Mouse (Mus musculus): Measurements from ENCODE around the gene Ucn. TPM values are rescaled to one million over a fixed set of nuclear protein-coding genes. Genes with fewer than 3 reads are reported as not detected.
A peak's percentile ranks its signal among the peaks of the same experiment; 100 is the strongest.

The Ucn gene
- polyA plus RNA-seq, 1 experiment, result not detected

- DNase-seq, result peak; percentile 31
- no peak for TF ChIP-seq CTCF (IDR thresholded peaks at IDR 0.05; ENCODE audit: insufficient read depth, low read length)
- TF ChIP-seq POLR2A (IDR thresholded peaks at IDR 0.05; ENCODE audit: borderline replicate concordance, extremely low read depth, low read depth, low read length), result no peak
- no peak overlapping the region for H3K4me3 ChIP-seq (replicated peaks; ENCODE audit: extremely low read depth, low read depth, low read length)
Observed at GRCm38 (mm10) chr5:31093151-31094041, 45.2 kb downstream of the Ucn start.

GRCm38 (mm10) chr5:31092231-31092975 is 46.2 kb downstream of the Ucn start:
- 5% methylated on average over 43 of the region's 53 CpGs for WGBS
- no peak for DNase-seq
- no peak overlapping the region for H3K4me3 ChIP-seq (replicated peaks; ENCODE audit: extremely low read depth, low read depth, low read length)
- peaks cover 4% of the 10 kb centered on the region; the same call in 1 of the 2 replicates for H3K4me1 ChIP-seq (ENCODE audit: control insufficient read depth, insufficient read depth, low read length)
- TF ChIP-seq CTCF (IDR thresholded peaks at IDR 0.05; ENCODE audit: insufficient read depth, low read length) (no peak), POLR2A (IDR thresholded peaks at IDR 0.05; ENCODE audit: borderline replicate concordance, extremely low read depth, low read depth, low read length) (no peak)

More at GRCm38 (mm10) chr5:31093151-31094041, 45.2 kb downstream of the Ucn start:
- WGBS, result 2% methylated on average over 53 of the region's 54 CpGs
- peaks cover 4% of the 10 kb centered on the region; the same call in 1 of the 2 replicates for H3K4me1 ChIP-seq (ENCODE audit: control insufficient read depth, insufficient read depth, low read length)

Other genes starting within 250 kb of the Ucn start
- gene Ost4, start 231.0 kb downstream of the Ucn start, polyA plus RNA-seq (2012; rRNA removed), result 218 and 230 TPM in 2 replicates
- gene Emilin1, start 225.4 kb downstream of the Ucn start, polyA plus RNA-seq (2012; rRNA removed), result 89.9 and 107 TPM in 2 replicates
- 39.0 and 46.6 TPM in 2 replicates for gene Khk, start 217.4 kb downstream of the Ucn start, polyA plus RNA-seq (2012; rRNA removed)
- 2.7 and 5.7 TPM in 2 replicates for gene Cgref1, start 193.2 kb downstream of the Ucn start, polyA plus RNA-seq (2012; rRNA removed)
- 196 and 253 TPM in 2 replicates for gene Preb, start 178.5 kb downstream of the Ucn start, polyA plus RNA-seq (2012; rRNA removed)
- 0.95 and 1.2 TPM in 2 replicates for gene Tcf23, start 170.2 kb downstream of the Ucn start, polyA plus RNA-seq (2012; rRNA removed)
- 113 and 122 TPM in 2 replicates for gene Atraid, start 90.5 kb downstream of the Ucn start, polyA plus RNA-seq (2012; rRNA removed)
- 16.3 and 19.1 TPM in 2 replicates for gene Slc5a6, start 89.9 kb downstream of the Ucn start, polyA plus RNA-seq (2012; rRNA removed)
- 27.6 and 28.6 TPM in 2 replicates for gene Cad, start 84.0 kb downstream of the Ucn start, polyA plus RNA-seq (2012; rRNA removed)
- gene Dnajc5g, start 32.5 kb downstream of the Ucn start, polyA plus RNA-seq (2012; rRNA removed), result not detected in 2 replicates
- gene Slc30a3, start 30.6 kb downstream of the Ucn start, polyA plus RNA-seq (2012; rRNA removed), result 0.10 TPM in 1 of 2 replicates, not detected in the other
- 3.8 and 14.9 TPM in 2 replicates for gene Trim54, start 22.1 kb downstream of the Ucn start, polyA plus RNA-seq (2012; rRNA removed)
- gene Mpv17, start 15.4 kb upstream of the Ucn start, polyA plus RNA-seq (2012; rRNA removed), result 86.4 and 93.4 TPM in 2 replicates
- 2.2 and 2.7 TPM in 2 replicates for gene Gm29609, start 41.1 kb upstream of the Ucn start, polyA plus RNA-seq (2012; rRNA removed)
- gene Gtf3c2, start 41.3 kb upstream of the Ucn start, polyA plus RNA-seq (2012; rRNA removed), result 39.2 and 59.2 TPM in 2 replicates
- gene Snx17, start 54.4 kb upstream of the Ucn start, polyA plus RNA-seq (2012; rRNA removed), result 80.9 and 97.0 TPM in 2 replicates
- gene Eif2b4, start 54.6 kb upstream of the Ucn start, polyA plus RNA-seq (2012; rRNA removed), result 28.3 and 44.9 TPM in 2 replicates
- gene Zfp513, start 63.5 kb upstream of the Ucn start, polyA plus RNA-seq (2012; rRNA removed), result 45.2 and 52.4 TPM in 2 replicates
- 67.4 and 89.5 TPM in 2 replicates for gene Ppm1g, start 81.9 kb upstream of the Ucn start, polyA plus RNA-seq (2012; rRNA removed)
- 170 and 188 TPM in 2 replicates for gene Nrbp1, start 102.0 kb upstream of the Ucn start, polyA plus RNA-seq (2012; rRNA removed)
- 0.36 and 0.70 TPM in 2 replicates for gene Gm9970, start 102.4 kb upstream of the Ucn start, polyA plus RNA-seq (2012; rRNA removed)
- gene Krtcap3, start 112.9 kb upstream of the Ucn start, polyA plus RNA-seq (2012; rRNA removed), result 71.3 and 75.9 TPM in 2 replicates
- gene Ift172, start 152.3 kb upstream of the Ucn start, polyA plus RNA-seq (2012; rRNA removed), result 45.0 and 47.8 TPM in 2 replicates
- gene Fndc4, start 157.3 kb upstream of the Ucn start, polyA plus RNA-seq (2012; rRNA removed), result 11.7 and 17.8 TPM in 2 replicates
- 0.05 and 0.11 TPM in 2 replicates for gene Gckr, start 158.6 kb upstream of the Ucn start, polyA plus RNA-seq (2012; rRNA removed)